Mouse (Mus musculus) forebrain, postnatal 0 days (tissue): Measurements from ENCODE around the gene Pycr1. TPM values are rescaled to one million over a fixed set of nuclear protein-coding genes. Genes with fewer than 3 reads are reported as not detected.

Source experiments
- ATAC-seq: fragments of 200-750 bp; cut with Nextera tagmentation; 2 replicates; pipeline ENCODE4 v1.8.0; 2017; ENCODE audit warnings: mild to moderate bottlenecking, moderate library complexity
- DNase-seq: peaks from one replicate; pipeline ENCODE4 v3.0.0-alpha.2; 2015
- H3K27ac ChIP-seq: fragments of 300-500 bp; sonication (generic); 2 replicates; pipeline ENCODE4 v1.5.1; 2014; ENCODE audit warnings: low read depth, mild to moderate bottlenecking, antibody characterized with exemption, low read length, moderate library complexity, mixed read lengths
- H3K27me3 ChIP-seq: fragments of 300-500 bp; sonication (generic); 2 replicates; pipeline ENCODE4 v1.6.1; 2014; ENCODE audit warnings: mild to moderate bottlenecking, low read length, mixed read lengths; ENCODE audit not compliant: insufficient read depth
- H3K36me3 ChIP-seq: fragments of 300-500 bp; sonication (generic); 2 replicates; pipeline ENCODE4 v1.6.1; 2014; ENCODE audit warnings: mild to moderate bottlenecking, moderate library complexity; ENCODE audit not compliant: insufficient read depth
- H3K4me1 ChIP-seq: fragments of 300-500 bp; sonication (generic); 2 replicates; pipeline ENCODE4 v1.6.1; 2014; ENCODE audit warnings: antibody characterized with exemption; ENCODE audit not compliant: insufficient read depth
- H3K4me2 ChIP-seq: fragments of 300-500 bp; sonication (generic); 2 replicates; pipeline ENCODE4 v1.6.1; 2014; ENCODE audit warnings: low read depth, mild to moderate bottlenecking, moderate library complexity
- H3K4me3 ChIP-seq: fragments of 300-500 bp; sonication (generic); 2 replicates; pipeline ENCODE4 v1.5.1; 2014; ENCODE audit warnings: low read depth, low read length, mixed read lengths
- H3K9ac ChIP-seq: fragments of 300-500 bp; sonication (generic); 2 replicates; pipeline ENCODE4 v1.6.1; 2014; ENCODE audit warnings: mild to moderate bottlenecking
- H3K9me3 ChIP-seq: fragments of 300-500 bp; sonication (generic); 2 replicates; pipeline ENCODE4 v1.6.1; 2016; ENCODE audit warnings: low read length
- CTCF ChIP-seq: sonication (generic); IDR thresholded peaks from 2 replicates; pipeline ENCODE4 v1.5.1; 2016; ENCODE audit warnings: antibody characterized with exemption, control low read depth, low read depth
- WGBS: fragments of 180-500 bp; shearing (Covaris S2); extraction: QIAGEN DNeasy Blood & Tissue Kit; methylation state at CpG from one replicate; pipeline ENCODE4 v1.1.7; 2014; 5-methylcytosine and 5-hydroxymethylcytosine counted together
- polyA plus RNA-seq: library from polyadenylated mRNA; unstranded; fragments of >200 nt; fragmentation: Nextera tagmentation; extraction: Ambion mirVana; gene quantifications from 2 replicates; pipeline ENCODE4 v1.2.1, GENCODE M21; 2015
- total RNA-seq: library from RNA; depleted of rRNA; stranded (reverse); fragments of >200 nt; gene quantifications from 2 replicates; pipeline ENCODE4 v1.2.3, GENCODE M21; 2014

The Pycr1 gene
- total and polyA plus RNA-seq, 2 experiments from 2014 or later = 13.8 to 19.5 TPM

- no peak for TF ChIP-seq CTCF
- Histone ChIP-seq H3K9me3 (no peaks in the 10 kb centered on the region), H3K27ac (peak overlapping the region; percentile 23; the same call in 1 of the 2 replicates), H3K27me3 (no peaks in the 10 kb centered on the region), H3K4me3 (no peak overlapping the region), H3K4me2 (no peak overlapping the region), H3K4me1 (peaks cover 9% of the 10 kb centered on the region), H3K9ac (no peak overlapping the region), H3K36me3 (peaks cover 55% of the 10 kb centered on the region)
- WGBS = 95% methylated on average over 25 of the region's 25 CpGs
- no peak for DNase-seq
- ATAC-seq = no peak
Observed at GRCm38 (mm10) chr11:120618619-120619535, 24.7 kb downstream of the Pycr1 start.

- Histone ChIP-seq H3K36me3 (peaks cover 60% of the 10 kb centered on the region), H3K9ac (peak within 1 kb of the TSS; percentile 92), H3K4me1 (peaks cover 9% of the 10 kb centered on the region), H3K27ac (peak within 1 kb of the TSS; percentile 74), H3K4me3 (peak within 1 kb of the TSS; percentile 86), H3K9me3 (no peaks in the 10 kb centered on the region), H3K27me3 (no peaks in the 10 kb centered on the region), H3K4me2 (peak within 1 kb of the TSS; percentile 73)
- under 1% methylated on average over 56 of the region's 56 CpGs for WGBS
- ATAC-seq (peak; percentile 99), DNase-seq (peak; percentile 95)
- no peak for TF ChIP-seq CTCF
Observed at GRCm38 (mm10) chr11:120617519-120618112, 26.0 kb downstream of the Pycr1 start, which contains the start of gene Pcyt2. Gene Pcyt2 (minus strand): TSS chr11:120617936.

GRCm38 (mm10) chr11:120616617-120617294 lies 26.8 kb downstream of the Pycr1 start:
- H3K36me3 ChIP-seq = peaks cover 62% of the 10 kb centered on the region
- peak overlapping the region; percentile 86 for H3K4me3 ChIP-seq
- WGBS = 52% methylated on average over 4 of the region's 4 CpGs
- H3K9ac ChIP-seq = peak overlapping the region; percentile 92
- no peak for ATAC-seq
- H3K27ac ChIP-seq = peak overlapping the region; percentile 74
- H3K27me3 ChIP-seq = no peaks in the 10 kb centered on the region
- TF ChIP-seq CTCF = no peak
- no peak for DNase-seq
- H3K4me2 ChIP-seq = peak overlapping the region; percentile 73
- peaks cover 9% of the 10 kb centered on the region for H3K4me1 ChIP-seq
- H3K9me3 ChIP-seq = no peaks in the 10 kb centered on the region

GRCm38 (mm10) chr11:120615606-120616203 lies 27.9 kb downstream of the Pycr1 start:
- no peaks in the 10 kb centered on the region for H3K9me3 ChIP-seq
- H3K4me2 ChIP-seq = no peak overlapping the region
- TF ChIP-seq CTCF = no peak
- DNase-seq = no peak
- H3K27me3 ChIP-seq = no peaks in the 10 kb centered on the region
- 90% methylated on average over 11 of the region's 11 CpGs for WGBS
- ATAC-seq = no peak
- peaks cover 9% of the 10 kb centered on the region for H3K4me1 ChIP-seq
- peaks cover 62% of the 10 kb centered on the region for H3K36me3 ChIP-seq
- H3K9ac ChIP-seq = no peak overlapping the region
- no peak overlapping the region for H3K27ac ChIP-seq
- no peak overlapping the region for H3K4me3 ChIP-seq

GRCm38 (mm10) chr11:120615167-120615566 lies 28.4 kb downstream of the Pycr1 start:
- Histone ChIP-seq H3K9me3 (no peaks in the 10 kb centered on the region), H3K27me3 (no peaks in the 10 kb centered on the region), H3K4me3 (no peak overlapping the region), H3K9ac (no peak overlapping the region), H3K27ac (no peak overlapping the region), H3K4me1 (peaks cover 9% of the 10 kb centered on the region), H3K4me2 (no peak overlapping the region), H3K36me3 (peaks cover 62% of the 10 kb centered on the region)
- DNase-seq (no peak), ATAC-seq (no peak)
- TF ChIP-seq CTCF = no peak
- WGBS = 96% methylated on average over 6 of the region's 6 CpGs

GRCm38 (mm10) chr11:120613976-120614375 lies 29.6 kb downstream of the Pycr1 start:
- H3K9me3 ChIP-seq = no peaks in the 10 kb centered on the region

More at GRCm38 (mm10) chr11:120613976-120614375, 29.6 kb downstream of the Pycr1 start:
- ATAC-seq (no peak), DNase-seq (no peak)
- H3K36me3 ChIP-seq = peaks cover 63% of the 10 kb centered on the region
- WGBS = 83% methylated on average over 8 of the region's 8 CpGs
- H3K4me3 ChIP-seq = no peak overlapping the region
- no peak overlapping the region for H3K27ac ChIP-seq
- H3K4me1 ChIP-seq = peaks cover 9% of the 10 kb centered on the region
- H3K9ac ChIP-seq = no peak overlapping the region
- no peak for TF ChIP-seq CTCF
- no peaks in the 10 kb centered on the region for H3K27me3 ChIP-seq
- H3K4me2 ChIP-seq = no peak overlapping the region
